Mouse (Mus musculus): Measurements from ENCODE around the gene Ptgr1. TPM values are rescaled to one million over a fixed set of nuclear protein-coding genes. Genes with fewer than 3 reads are reported as not detected.

The Ptgr1 gene
- polyA plus RNA-seq (2017; shearing (Covaris generic)), result 0.68 TPM

DNA sequence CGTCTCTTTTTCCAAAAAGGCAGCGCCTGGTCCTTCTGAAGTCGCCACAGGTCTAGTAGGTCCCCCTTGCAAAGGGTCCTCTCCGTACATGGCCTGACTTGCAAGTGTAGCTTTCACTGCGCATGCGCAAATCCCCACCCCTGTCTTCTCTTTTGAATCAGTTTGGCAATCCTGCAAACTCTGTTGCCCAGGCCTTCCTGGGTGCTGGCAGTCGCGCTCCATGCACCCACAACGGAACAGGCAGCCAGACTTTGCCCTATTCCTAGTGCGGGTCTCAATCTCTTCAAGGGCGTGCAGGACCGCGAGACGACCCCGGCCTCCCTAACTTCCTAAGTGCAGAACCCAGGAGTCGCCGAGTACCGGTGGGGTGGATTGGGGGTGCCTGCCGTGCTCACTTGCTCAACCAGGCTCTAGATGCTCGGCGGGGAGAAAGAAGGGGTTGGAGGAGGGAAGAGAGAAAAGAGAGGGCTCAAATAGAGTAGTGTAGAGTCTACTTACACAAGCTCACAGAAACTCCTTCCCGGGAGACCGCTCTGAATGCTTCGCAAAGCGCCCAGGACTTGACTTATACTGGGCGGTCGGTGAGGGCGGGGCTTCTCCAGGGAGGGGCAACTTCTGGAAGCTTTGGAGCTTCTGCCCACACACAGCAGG lies at the start of gene Ptgr1:
Gene Ptgr1, minus strand, starts transcription at position 580 of the 651 bp plus-strand sequence.

DNA sequence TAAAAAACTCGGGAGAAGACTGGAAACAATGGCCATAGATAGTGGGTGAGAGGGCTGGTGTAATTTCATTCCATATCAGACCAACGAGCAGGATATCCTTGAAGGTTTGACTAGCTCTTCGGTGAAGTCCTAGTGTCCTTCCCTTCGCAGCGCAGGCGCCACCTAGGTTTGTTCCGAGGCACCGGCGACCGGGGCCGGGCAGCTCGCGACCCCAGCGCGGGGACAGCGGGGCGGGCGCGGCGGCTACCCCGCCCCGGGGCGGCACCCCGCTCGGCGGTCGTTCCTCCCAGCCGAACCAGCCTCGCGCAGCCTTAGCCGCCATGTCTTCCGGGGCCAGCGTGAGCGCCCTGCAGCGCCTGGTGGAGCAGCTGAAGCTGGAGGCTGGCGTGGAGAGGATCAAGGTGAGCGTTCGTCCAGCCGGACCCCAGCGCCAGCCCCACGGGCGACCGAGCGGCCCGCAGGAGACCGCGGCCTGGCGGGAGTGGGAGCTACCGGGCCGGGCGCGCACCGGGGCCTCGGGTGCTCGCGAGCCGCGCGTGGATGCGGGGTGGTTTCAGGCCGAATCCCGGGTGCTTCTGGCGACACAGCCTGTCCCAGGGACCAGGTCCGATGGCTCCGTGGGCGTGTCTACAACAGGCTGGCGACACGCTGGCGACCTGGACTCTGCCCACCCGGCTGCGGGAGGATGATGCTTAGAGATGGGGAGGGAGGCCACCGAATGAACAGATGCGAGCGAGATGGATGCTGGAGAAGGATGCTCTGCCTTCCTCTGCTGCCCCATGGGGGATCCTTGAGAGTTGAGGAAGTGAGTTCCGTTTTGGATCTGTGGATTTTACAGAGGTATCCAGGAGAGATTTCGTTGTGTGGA lies 48.2 kb upstream of the Ptgr1 start, which contains the start of gene Gng10:
Gene Gng10, plus strand, starts transcription at position 171 of the 868 bp plus-strand sequence.

DNA sequence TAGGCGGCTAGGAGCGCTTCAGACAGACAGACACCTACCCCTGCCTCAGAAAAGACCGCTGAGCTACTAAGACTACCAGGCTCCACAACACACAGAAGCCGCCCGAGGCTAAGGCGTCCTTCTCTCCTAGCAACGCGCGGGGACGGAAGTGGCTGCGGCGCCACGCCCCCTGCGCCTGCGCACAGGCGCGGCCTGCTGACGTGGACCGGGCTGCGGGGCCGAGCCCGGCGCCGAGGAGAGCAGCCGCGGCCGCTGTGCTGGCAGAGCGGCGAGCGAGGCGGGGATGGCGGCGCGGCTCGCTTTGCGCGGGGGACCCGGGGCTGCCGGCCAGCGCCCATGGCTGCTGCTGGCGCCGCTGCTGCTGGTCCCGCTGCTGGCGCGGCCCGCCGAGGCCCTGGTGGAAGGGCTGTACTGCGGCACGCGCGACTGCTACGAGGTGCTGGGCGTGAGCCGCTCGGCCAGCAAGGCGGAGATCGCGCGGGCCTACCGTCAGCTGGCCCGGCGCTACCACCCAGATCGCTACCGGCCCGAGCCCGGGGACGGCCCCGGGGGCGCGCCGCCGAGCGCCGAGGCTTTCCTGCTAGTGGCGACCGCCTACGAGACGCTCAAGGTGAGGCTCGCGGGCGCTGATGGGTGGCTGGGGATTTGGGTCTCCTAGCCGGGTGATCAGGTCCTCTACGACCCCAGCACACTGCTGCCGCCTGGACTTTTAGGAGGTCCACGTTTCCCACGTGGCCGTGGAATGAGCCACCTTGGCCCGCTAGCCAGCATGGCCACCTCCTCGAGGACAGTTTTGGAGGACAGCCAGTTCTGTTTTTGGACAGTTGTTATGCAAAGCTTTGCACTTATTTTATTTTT lies 16.3 kb upstream of the Ptgr1 start, which contains the start of gene Gm20503:
Gene Gm20503, plus strand, starts transcription at position 263 of the 858 bp plus-strand sequence.

DNA sequence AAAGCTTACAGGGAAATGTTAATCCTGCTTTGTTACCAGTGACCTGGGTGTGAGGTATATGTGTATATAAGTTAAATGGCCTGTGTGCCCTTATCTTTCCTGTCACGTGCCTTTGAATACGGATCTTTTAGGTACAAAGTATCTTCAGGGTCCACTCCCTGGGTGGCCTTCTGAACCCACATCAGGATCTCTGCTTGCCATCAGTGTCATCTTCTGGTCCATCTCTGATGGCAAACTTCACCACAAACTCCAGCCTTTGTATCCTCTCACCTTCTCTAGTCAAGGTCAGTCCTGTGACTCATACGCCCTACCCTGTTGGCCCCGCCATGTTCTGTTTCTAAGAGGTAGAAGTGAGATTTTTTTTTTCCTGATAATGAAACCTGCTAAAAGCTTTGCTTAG lies 7.8 kb upstream of the Ptgr1 start, which contains the start of gene Dnajc25:
Gene Dnajc25, plus strand, starts transcription at position 301 of the 400 bp plus-strand sequence.

DNA sequence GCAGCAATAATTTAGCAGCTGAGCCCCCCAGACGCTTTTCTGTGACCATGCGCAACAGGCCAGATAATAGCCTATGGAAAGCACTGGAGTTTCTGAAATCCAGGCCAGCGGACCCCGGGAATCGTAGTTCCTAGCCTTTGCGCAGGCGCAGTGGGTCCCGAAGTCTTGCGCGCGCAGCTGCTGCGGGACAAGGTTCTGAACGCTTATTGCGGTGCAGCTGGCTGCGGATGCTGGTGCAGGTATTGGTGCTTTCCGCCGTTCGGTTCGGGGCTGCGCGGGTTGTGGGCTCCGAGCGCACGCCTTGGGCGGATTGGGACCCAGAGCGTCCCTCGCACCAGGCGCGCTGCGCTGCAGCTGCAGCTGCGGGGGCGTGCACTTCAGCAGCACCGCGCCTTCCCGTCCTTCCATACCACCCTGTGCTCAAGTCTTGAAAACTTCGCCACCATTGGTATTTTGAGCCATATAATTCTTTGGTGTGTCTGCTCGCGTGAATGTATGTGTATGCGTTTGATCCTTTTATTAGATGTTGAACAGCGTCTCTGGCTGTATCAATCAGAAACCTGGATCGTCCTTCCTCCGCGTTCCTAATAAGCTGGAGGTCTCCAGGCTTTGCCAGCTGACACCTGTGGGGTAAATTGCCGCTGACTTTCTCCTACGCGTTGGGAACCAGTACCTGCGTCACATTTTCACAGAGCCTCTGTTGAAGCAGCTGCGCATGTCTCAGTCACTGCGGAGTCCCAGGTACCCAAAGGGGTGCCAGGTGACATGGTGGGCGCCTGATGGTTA lies 43.3 kb downstream of the Ptgr1 start, which contains the start of gene Zkscan16:
Gene Zkscan16, plus strand, starts transcription at position 209 of the 786 bp plus-strand sequence.

Other genes with a start within 250 kb of the Ptgr1 start
- gene Olfr267, start 199.4 kb downstream of the Ptgr1 start, polyA plus RNA-seq (2017; shearing (Covaris generic)), result not detected
- gene Ecpas, start 74.4 kb downstream of the Ptgr1 start, polyA plus RNA-seq (2017; shearing (Covaris generic)), result 58.6 TPM
- gene Zkscan16, start 43.5 kb downstream of the Ptgr1 start, polyA plus RNA-seq (2017; shearing (Covaris generic)), result not detected
- 6.7 TPM for gene Dnajc25, start 7.9 kb upstream of the Ptgr1 start, polyA plus RNA-seq (2017; shearing (Covaris generic))
- gene Gm20503, start 16.1 kb upstream of the Ptgr1 start, polyA plus RNA-seq (2017; shearing (Covaris generic)), result 9.6 TPM
- 126 TPM for gene Gng10, start 48.0 kb upstream of the Ptgr1 start, polyA plus RNA-seq (2017; shearing (Covaris generic))
- not detected for gene AI481877, start 151.9 kb upstream of the Ptgr1 start, polyA plus RNA-seq (2017; shearing (Covaris generic))
- gene Ugcg, start 202.1 kb upstream of the Ptgr1 start, polyA plus RNA-seq (2017; shearing (Covaris generic)), result 165 TPM